Mouse (Mus musculus) myocyte (in vitro differentiated cells): Measurements from ENCODE around the gene Celf2. TPM values are rescaled to one million over a fixed set of nuclear protein-coding genes. Genes with fewer than 3 reads are reported as not detected.
A peak's percentile ranks its signal among the peaks of the same experiment; 100 is the strongest.

ENCODE experiments used
- H3K27me3 ChIP-seq: one replicate; pipeline ENCODE4 v1.6.1; 2011; ENCODE audit not compliant: control insufficient read depth, insufficient read depth, insufficient read length
- H3K36me3 ChIP-seq: one replicate; pipeline ENCODE4 v1.6.1; 2011; ENCODE audit not compliant: control insufficient read depth, insufficient read depth
- H3K4me2 ChIP-seq: one replicate; pipeline ENCODE4 v1.6.1; 2011; ENCODE audit warnings: low read depth, control low read depth
- H3K4me3 ChIP-seq: one replicate; pipeline ENCODE4 v1.5.1; 2011; ENCODE audit warnings: mild to moderate bottlenecking, control low read depth, moderate library complexity
- H3K79me2 ChIP-seq: one replicate; pipeline ENCODE4 v1.6.1; 2011; ENCODE audit not compliant: control insufficient read depth, insufficient read depth
- H3ac ChIP-seq: one replicate; pipeline ENCODE4 v1.6.1; 2011; ENCODE audit not compliant: control insufficient read depth, insufficient read length
- CEBPB ChIP-seq: IDR thresholded peaks from 2 replicates; pipeline ENCODE4 v1.6.1; 2011; ENCODE audit warnings: mild to moderate bottlenecking, moderate library complexity; ENCODE audit not compliant: poor library complexity, insufficient read depth, severe bottlenecking
- E2F4 ChIP-seq: IDR thresholded peaks from one replicate; pipeline ENCODE4 v1.6.1; 2011; ENCODE audit warnings: mild to moderate bottlenecking, control low read depth, moderate library complexity; ENCODE audit not compliant: insufficient read depth
- MAX ChIP-seq: IDR thresholded peaks from one replicate; pipeline ENCODE4 v1.6.1; 2011; ENCODE audit warnings: low read depth, mild to moderate bottlenecking, control low read depth
- MYOD1 ChIP-seq, 3 experiments: IDR thresholded peaks; one replicate each; pipeline ENCODE4 v1.6.1; 2011; ENCODE audit warnings: control low read depth in 2 of 3, low read depth in 2 of 3, mild to moderate bottlenecking in 2 of 3, moderate library complexity in 1 of 3; ENCODE audit not compliant: insufficient read length in 2 of 3, control insufficient read depth in 1 of 3
- MYOG ChIP-seq, 3 experiments: IDR thresholded peaks; one replicate each; pipeline ENCODE4 v1.6.1; 2011; ENCODE audit warnings: control low read depth in 2 of 3, low read depth in 2 of 3, mild to moderate bottlenecking in 2 of 3; ENCODE audit not compliant: insufficient read length in 2 of 3, control insufficient read depth in 1 of 3, insufficient read depth in 1 of 3
- POLR2A ChIP-seq: IDR thresholded peaks from one replicate; pipeline ENCODE4 v1.6.1; 2011; ENCODE audit warnings: low read depth, mild to moderate bottlenecking, control low read depth, moderate library complexity; ENCODE audit not compliant: insufficient read length
- POLR2AphosphoS2 ChIP-seq: IDR thresholded peaks from one replicate; pipeline ENCODE4 v1.6.1; 2011; ENCODE audit warnings: low read depth, control low read depth; ENCODE audit not compliant: insufficient read length
- REST ChIP-seq: IDR thresholded peaks from one replicate; pipeline ENCODE4 v1.6.1; 2011; ENCODE audit warnings: mild to moderate bottlenecking, control low read depth, moderate library complexity; ENCODE audit not compliant: insufficient read depth, insufficient read length
- SRF ChIP-seq: IDR thresholded peaks from one replicate; pipeline ENCODE4 v1.6.1; 2011; ENCODE audit warnings: low read depth; ENCODE audit not compliant: control insufficient read depth, insufficient read length
- TCF12 ChIP-seq: IDR thresholded peaks from one replicate; pipeline ENCODE4 v1.6.1; 2011; ENCODE audit warnings: mild to moderate bottlenecking, control low read depth; ENCODE audit not compliant: poor library complexity, insufficient read depth, severe bottlenecking
- TCF3 ChIP-seq: IDR thresholded peaks from one replicate; pipeline ENCODE4 v1.6.1; 2011; ENCODE audit warnings: low read depth, control low read depth; ENCODE audit not compliant: insufficient read length
- USF1 ChIP-seq: IDR thresholded peaks from one replicate; pipeline ENCODE4 v1.6.1; 2011; ENCODE audit warnings: low read depth, mild to moderate bottlenecking, control low read depth, moderate library complexity
- polyA plus RNA-seq: library from polyadenylated mRNA; unstranded; fragments of >200 nt; fragmentation: generic; extraction: Trizol; gene quantifications from one replicate; pipeline ENCODE4 v1.2.1, GENCODE M21; 2012; ENCODE audit warnings: missing spikeins

Gene Celf2
- polyA plus RNA-seq, 1 experiment = 30.1 TPM

DNA sequence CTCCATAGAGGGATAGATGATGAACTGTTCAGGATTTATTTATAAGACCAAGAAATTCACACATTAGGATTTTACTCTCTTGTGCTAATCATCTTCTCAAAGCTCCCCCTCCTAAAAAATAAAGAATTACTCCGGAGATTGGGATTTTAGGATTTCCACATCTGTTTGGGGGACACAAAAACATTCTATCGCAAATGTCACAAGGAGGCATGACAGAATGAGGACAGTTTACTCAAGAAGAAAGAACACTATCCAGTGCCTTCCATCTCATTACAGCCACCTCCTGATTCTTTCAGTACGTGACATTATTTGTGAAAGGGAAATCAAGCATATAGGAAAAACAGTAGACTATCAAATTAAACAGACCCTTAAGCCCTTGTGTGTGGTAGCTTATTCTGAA lies 150.5 kb downstream of the Celf2 start:
- Histone ChIP-seq H3K4me2 (no peak overlapping the region), H3K27me3 (no peaks in the 10 kb centered on the region), H3K36me3 (no peaks in the 10 kb centered on the region), H3K4me3 (no peak overlapping the region), H3K79me2 (no peaks in the 10 kb centered on the region), H3ac (no peak overlapping the region)
- TF ChIP-seq POLR2A (no peak), TCF12 (no peak), MYOG (IDR thresholded peaks at IDR 0.05; ENCODE audit: control insufficient read depth in 1 of 3, insufficient read depth in 1 of 3, insufficient read length in 2 of 3, low read depth in 2 of 3) (no peak), POLR2AphosphoS2 (no peak), MAX (no peak), SRF (no peak), CEBPB (no peak), TCF3 (no peak), REST (no peak), USF1 (no peak), MYOD1 (IDR thresholded peaks at IDR 0.05; ENCODE audit: control insufficient read depth in 1 of 3, insufficient read length in 2 of 3, low read depth in 2 of 3) (no peak)

GRCm38 (mm10) chr2:7351234-7351633 lies 158.1 kb downstream of the Celf2 start:
- Histone ChIP-seq H3K4me3 (no peak overlapping the region), H3ac (no peak overlapping the region), H3K4me2 (no peak overlapping the region), H3K36me3 (no peaks in the 10 kb centered on the region), H3K79me2 (no peaks in the 10 kb centered on the region), H3K27me3 (no peaks in the 10 kb centered on the region)
- no peak for TF ChIP-seq REST
- TF ChIP-seq POLR2A = no peak
- TF ChIP-seq CEBPB = no peak

DNA sequence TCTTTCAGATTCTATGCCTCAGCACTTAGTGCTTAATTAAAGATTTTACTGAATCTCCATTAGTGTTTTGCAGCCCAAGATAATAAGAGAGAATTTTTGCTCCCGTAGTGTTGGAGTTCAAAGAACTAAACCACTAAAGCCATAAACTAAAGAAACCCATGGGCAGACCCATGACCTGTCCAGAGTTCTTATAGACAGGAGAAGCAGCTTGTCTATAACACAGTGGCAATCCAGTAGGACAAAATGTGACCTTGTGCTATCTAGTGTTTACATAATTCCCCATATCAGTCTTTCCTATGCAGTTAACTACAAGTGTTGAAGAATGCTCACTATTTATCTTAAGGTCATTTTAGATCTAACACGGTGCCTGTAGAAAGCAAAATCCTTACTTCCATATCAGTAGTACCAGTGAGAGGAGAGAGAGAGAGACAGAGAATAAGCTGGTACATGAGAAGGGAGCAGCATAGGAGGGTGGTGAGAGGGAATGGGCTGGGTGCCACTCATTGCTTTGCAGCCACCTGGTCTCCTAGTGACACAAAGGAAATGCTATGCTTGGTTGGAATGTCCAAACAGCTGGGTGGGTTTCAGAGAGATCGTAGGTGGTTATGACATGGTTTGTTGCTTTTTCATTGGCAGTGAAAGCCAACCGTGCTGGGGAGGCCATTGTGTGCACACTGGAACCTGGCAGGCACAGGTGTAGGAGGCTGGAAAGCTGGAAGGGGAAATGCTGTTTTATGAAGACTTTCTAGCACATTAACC lies 162.5 kb downstream of the Celf2 start:
- H3ac ChIP-seq = no peak overlapping the region
- no peak overlapping the region for H3K4me3 ChIP-seq

DNA sequence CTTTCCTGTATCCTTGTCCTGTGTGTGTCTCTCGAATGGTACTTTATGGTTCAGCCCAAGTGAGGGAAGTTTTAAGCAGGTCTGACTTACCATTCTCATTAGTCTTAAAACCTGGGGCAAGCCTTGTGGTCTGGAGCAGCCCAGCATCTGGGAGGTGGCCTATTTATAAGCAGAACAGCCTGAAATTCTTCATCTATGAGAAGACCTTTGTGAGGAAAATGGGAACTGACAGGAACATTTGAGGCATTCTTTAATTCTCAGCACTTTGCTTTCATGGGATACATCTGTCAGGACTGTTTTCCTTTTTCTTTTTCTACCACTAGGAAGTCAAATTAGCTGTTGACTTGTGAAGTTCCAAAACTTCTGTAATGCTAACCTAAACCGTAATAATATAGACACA lies 164.4 kb downstream of the Celf2 start:
- H3K36me3 ChIP-seq = no peaks in the 10 kb centered on the region
- H3K27me3 ChIP-seq = no peaks in the 10 kb centered on the region
- TF ChIP-seq POLR2A = no peak
- no peak for TF ChIP-seq MAX
- no peak for TF ChIP-seq CEBPB
- TF ChIP-seq E2F4 = no peak
- TF ChIP-seq TCF3 = no peak
- no peak for TF ChIP-seq POLR2AphosphoS2
- H3K4me2 ChIP-seq = no peak overlapping the region
- no peaks in the 10 kb centered on the region for H3K79me2 ChIP-seq
- no peak overlapping the region for H3ac ChIP-seq
- H3K4me3 ChIP-seq = no peak overlapping the region

More for the DNA sequence above, 162.5 kb downstream of the Celf2 start:
- Histone ChIP-seq H3K36me3 (no peaks in the 10 kb centered on the region), H3K4me2 (no peak overlapping the region), H3K79me2 (no peaks in the 10 kb centered on the region), H3K27me3 (no peaks in the 10 kb centered on the region)
- TF ChIP-seq USF1 = no peak
- no peak for TF ChIP-seq TCF12
- no peak for TF ChIP-seq POLR2A
- peak in 1 of 3 experiments; percentile 9 for TF ChIP-seq MYOG (IDR thresholded peaks at IDR 0.05; ENCODE audit: control insufficient read depth in 1 of 3, insufficient read depth in 1 of 3, insufficient read length in 2 of 3, low read depth in 2 of 3)
- TF ChIP-seq POLR2AphosphoS2 = no peak
- TF ChIP-seq MYOD1 (IDR thresholded peaks at IDR 0.05; ENCODE audit: control insufficient read depth in 1 of 3, insufficient read length in 2 of 3, low read depth in 2 of 3) = peak in 2 of 3 experiments; percentile 27 to 37

GRCm38 (mm10) chr2:7342911-7343478 lies 166.4 kb downstream of the Celf2 start:
- H3K36me3 ChIP-seq = no peaks in the 10 kb centered on the region
- no peaks in the 10 kb centered on the region for H3K79me2 ChIP-seq
- H3K4me3 ChIP-seq = no peak overlapping the region
- H3K4me2 ChIP-seq = no peak overlapping the region
- no peak for TF ChIP-seq E2F4
- no peak for TF ChIP-seq SRF
- no peak for TF ChIP-seq TCF3
- no peak for TF ChIP-seq MAX
- TF ChIP-seq CEBPB = no peak
- TF ChIP-seq TCF12 = no peak
- no peak for TF ChIP-seq POLR2A
- TF ChIP-seq POLR2AphosphoS2 = no peak
- TF ChIP-seq MYOD1 (IDR thresholded peaks at IDR 0.05; ENCODE audit: control insufficient read depth in 1 of 3, insufficient read length in 2 of 3, low read depth in 2 of 3) = no peak
- TF ChIP-seq MYOG (IDR thresholded peaks at IDR 0.05; ENCODE audit: control insufficient read depth in 1 of 3, insufficient read depth in 1 of 3, insufficient read length in 2 of 3, low read depth in 2 of 3) = no peak
- no peak for TF ChIP-seq USF1
- no peaks in the 10 kb centered on the region for H3K27me3 ChIP-seq
- H3ac ChIP-seq = no peak overlapping the region
